Mouse (Mus musculus) intestine, postnatal 0 days (tissue): Measurements from ENCODE around the gene Mrps14. TPM values are rescaled to one million over a fixed set of nuclear protein-coding genes. Genes with fewer than 3 reads are reported as not detected.

ENCODE experiments used
- ATAC-seq: fragments of 200-750 bp; cut with Nextera tagmentation; 2 replicates; pipeline ENCODE4 v1.8.0; 2017; ENCODE audit warnings: mild to moderate bottlenecking, moderate TSS enrichment, moderate library complexity
- H3K27ac ChIP-seq: fragments of 300-500 bp; sonication (generic); 2 replicates; pipeline ENCODE4 v1.5.1; 2014; ENCODE audit warnings: mild to moderate bottlenecking, low read depth, low read length, moderate library complexity
- H3K27me3 ChIP-seq: fragments of 300-500 bp; sonication (generic); replicated peaks from 2 replicates; pipeline ENCODE4 v1.6.1; 2014; ENCODE audit warnings: low read length, mixed read lengths; ENCODE audit not compliant: control insufficient read depth, insufficient read depth
- H3K36me3 ChIP-seq: fragments of 300-500 bp; sonication (generic); 2 replicates; pipeline ENCODE4 v1.6.1; 2014; ENCODE audit warnings: mild to moderate bottlenecking, moderate library complexity; ENCODE audit not compliant: control insufficient read depth, insufficient read depth
- H3K4me1 ChIP-seq: fragments of 300-500 bp; sonication (generic); replicated peaks from 2 replicates; pipeline ENCODE4 v1.6.1; 2014; ENCODE audit warnings: antibody characterized with exemption, low read length, mixed read lengths; ENCODE audit not compliant: control insufficient read depth, insufficient read depth
- H3K4me2 ChIP-seq: fragments of 300-500 bp; sonication (generic); replicated peaks from 2 replicates; pipeline ENCODE4 v1.6.1; 2014; ENCODE audit warnings: low read depth, mild to moderate bottlenecking, moderate library complexity
- H3K4me3 ChIP-seq: fragments of 300-500 bp; sonication (generic); 2 replicates; pipeline ENCODE4 v1.5.1; 2014; ENCODE audit warnings: low read depth, low read length
- H3K9ac ChIP-seq: fragments of 300-500 bp; sonication (generic); 2 replicates; pipeline ENCODE4 v1.6.1; 2014; ENCODE audit warnings: mild to moderate bottlenecking, low read depth, low read length
- H3K9me3 ChIP-seq: fragments of 300-500 bp; sonication (generic); 2 replicates; pipeline ENCODE4 v1.6.1; 2016; ENCODE audit warnings: mixed run types; ENCODE audit not compliant: control insufficient read depth
- CTCF ChIP-seq: sonication (generic); IDR thresholded peaks from 2 replicates; pipeline ENCODE4 v1.5.1; 2016; ENCODE audit warnings: low read depth, mild to moderate bottlenecking, control low read depth, antibody characterized with exemption, moderate library complexity
- WGBS: fragments of 180-500 bp; shearing (Covaris S2); extraction: QIAGEN DNeasy Blood & Tissue Kit; methylation state at CpG from one replicate; pipeline ENCODE4 v1.1.7; 2014; 5-methylcytosine and 5-hydroxymethylcytosine counted together
- polyA plus RNA-seq: library from polyadenylated mRNA; unstranded; fragments of >200 nt; fragmentation: Nextera tagmentation; extraction: Ambion mirVana; gene quantifications from 2 replicates; pipeline ENCODE4 v1.2.1, GENCODE M21; 2015

The Mrps14 gene
- polyA plus RNA-seq: 226 and 233 TPM in 2 replicates

DNA sequence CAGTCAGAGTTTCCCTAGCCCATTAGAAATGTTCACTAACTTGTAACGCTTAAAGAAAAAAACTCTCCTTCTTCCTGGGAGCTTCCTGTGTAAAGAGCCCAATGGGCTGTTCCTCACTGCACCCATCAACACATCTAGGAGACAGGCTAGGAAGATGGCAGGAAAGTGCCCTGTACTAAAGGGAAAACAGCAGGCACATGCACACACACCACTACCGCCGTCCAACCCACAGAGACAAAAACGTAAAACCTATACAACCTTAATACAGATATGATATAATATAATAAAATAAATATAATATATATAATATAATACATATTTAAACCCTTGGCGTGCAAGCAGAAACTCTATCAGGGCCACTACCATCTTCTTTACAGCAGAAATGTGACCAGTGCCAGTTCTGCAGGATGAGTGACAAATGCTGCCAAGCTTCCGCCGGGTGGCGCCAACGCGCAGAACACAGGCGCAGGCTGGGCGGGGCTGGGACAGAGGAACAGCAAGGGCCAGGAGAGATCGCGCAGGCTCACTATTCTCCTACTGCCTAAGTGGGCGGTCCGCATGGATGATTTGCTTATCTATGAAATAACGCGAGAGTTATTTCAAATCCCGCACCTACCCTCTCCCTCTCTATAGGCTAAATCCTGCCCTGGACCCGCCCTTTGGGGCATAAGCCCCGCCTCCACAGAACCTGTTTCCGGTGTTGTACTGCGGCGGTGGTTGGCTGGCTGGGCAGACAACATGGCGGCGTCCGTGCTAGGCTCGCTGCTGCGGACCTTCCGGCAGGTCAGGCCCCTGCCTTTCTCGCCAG is at the start of gene Mrps14:
Gene Mrps14 (plus strand): TSS at position 687 of the 808 bp plus-strand sequence.
- peaks cover 12% of the 10 kb centered on the region; the same call in 1 of the 2 replicates for H3K36me3 ChIP-seq
- no peaks in the 10 kb centered on the region for H3K9me3 ChIP-seq
- H3K4me2 ChIP-seq: peak within 1 kb of the TSS; percentile 80
- no peaks in the 10 kb centered on the region; the same call in 1 of the 2 replicates for H3K4me1 ChIP-seq
- peak; percentile 93 for TF ChIP-seq CTCF
- H3K27me3 ChIP-seq: no peaks in the 10 kb centered on the region
- peak within 1 kb of the TSS; percentile 76 for H3K27ac ChIP-seq
- ATAC-seq: peak; percentile 100
- peak within 1 kb of the TSS; percentile 85 for H3K9ac ChIP-seq
- peak within 1 kb of the TSS; percentile 86 for H3K4me3 ChIP-seq
- whole genome bisulfite sequencing: 5% methylated on average over 31 of the region's 31 CpGs

GRCm38 (mm10) chr1:160145606-160146005 is 49.4 kb upstream of the Mrps14 start:
- Histone ChIP-seq H3K4me3 (no peak overlapping the region), H3K27me3 (no peaks in the 10 kb centered on the region), H3K36me3 (no peaks in the 10 kb centered on the region), H3K4me2 (no peak overlapping the region), H3K9me3 (no peaks in the 10 kb centered on the region), H3K27ac (no peak overlapping the region), H3K9ac (no peak overlapping the region), H3K4me1 (no peaks in the 10 kb centered on the region)
- TF ChIP-seq CTCF: no peak
- no peak for ATAC-seq
- 83% methylated on average over 3 of the region's 3 CpGs for WGBS

DNA sequence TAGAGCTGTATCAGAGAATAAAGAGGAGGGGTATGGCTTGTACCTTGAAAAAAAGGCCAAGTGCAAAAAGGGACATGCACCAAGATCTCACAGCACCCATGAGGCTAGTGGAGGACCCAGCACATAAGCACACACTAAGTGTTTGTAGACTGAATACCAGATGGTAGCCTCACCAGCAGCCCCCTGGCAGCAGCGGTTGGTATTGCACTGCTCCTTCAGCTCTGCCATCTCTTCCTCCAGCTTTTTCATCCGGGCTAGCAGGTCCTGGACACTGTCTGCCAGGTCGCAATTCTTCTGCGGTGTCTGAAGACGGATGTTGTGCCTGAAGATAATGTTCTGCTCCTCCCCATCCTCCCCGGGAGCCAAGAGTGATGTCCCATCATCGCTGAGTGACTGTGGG is 47.7 kb upstream of the Mrps14 start:
- H3K9me3 ChIP-seq: no peaks in the 10 kb centered on the region
- 91% methylated on average over 7 of the region's 7 CpGs for WGBS
- H3K4me3 ChIP-seq: no peak overlapping the region
- no peak for ATAC-seq
- H3K36me3 ChIP-seq: no peaks in the 10 kb centered on the region
- no peaks in the 10 kb centered on the region for H3K27me3 ChIP-seq
- H3K9ac ChIP-seq: no peak overlapping the region
- no peak for TF ChIP-seq CTCF
- no peak overlapping the region for H3K27ac ChIP-seq
- no peak overlapping the region for H3K4me2 ChIP-seq
- no peaks in the 10 kb centered on the region for H3K4me1 ChIP-seq

DNA sequence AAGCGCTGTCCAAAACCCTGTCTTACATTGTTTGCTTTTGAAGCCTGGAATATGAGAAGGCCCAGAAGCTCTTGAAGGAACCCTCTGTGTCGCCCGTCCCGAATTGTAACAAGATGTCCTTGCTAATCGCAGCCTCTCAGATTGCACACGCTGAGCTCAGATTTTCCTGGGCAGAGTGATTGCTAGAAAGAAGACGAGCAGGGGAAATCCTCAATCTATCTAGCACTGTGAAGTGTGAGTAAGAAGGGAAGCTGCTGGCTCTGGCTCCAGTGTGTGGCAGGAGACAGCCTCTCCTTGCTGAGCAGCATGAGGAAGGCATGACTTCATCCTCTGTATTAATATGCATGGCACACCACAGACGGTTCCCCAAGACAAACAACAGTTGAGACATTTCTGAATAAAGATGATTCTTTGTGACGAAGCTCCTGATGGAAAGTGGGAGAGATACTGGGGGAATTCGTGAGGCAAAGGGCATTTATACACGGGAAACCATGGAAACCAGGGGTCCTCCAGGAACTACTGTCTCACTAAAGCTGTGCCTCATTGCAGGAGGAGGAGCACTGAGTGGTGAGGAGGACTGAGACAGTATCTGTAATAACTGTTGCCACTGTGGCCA is 45.6 kb upstream of the Mrps14 start:
- Histone ChIP-seq H3K36me3 (no peaks in the 10 kb centered on the region), H3K4me3 (no peak overlapping the region), H3K4me2 (no peak overlapping the region), H3K9me3 (no peaks in the 10 kb centered on the region), H3K27me3 (no peaks in the 10 kb centered on the region), H3K4me1 (no peaks in the 10 kb centered on the region), H3K27ac (no peak overlapping the region), H3K9ac (no peak overlapping the region)
- no peak for TF ChIP-seq CTCF
- ATAC-seq: no peak
- 66% methylated on average over 11 of the region's 11 CpGs for WGBS

- Histone ChIP-seq H3K27ac (no peak overlapping the region), H3K27me3 (no peaks in the 10 kb centered on the region), H3K4me2 (no peak overlapping the region), H3K36me3 (no peaks in the 10 kb centered on the region), H3K4me1 (no peaks in the 10 kb centered on the region), H3K9me3 (no peaks in the 10 kb centered on the region), H3K4me3 (no peak overlapping the region), H3K9ac (no peak overlapping the region)
- TF ChIP-seq CTCF: no peak
- WGBS: 64% methylated on average over 3 of the region's 3 CpGs
- no peak for ATAC-seq
Observed at GRCm38 (mm10) chr1:160150726-160151125, 44.3 kb upstream of the Mrps14 start.

GRCm38 (mm10) chr1:160153480-160153879 is 41.5 kb upstream of the Mrps14 start, which contains the start of gene Tnn:
Gene Tnn (minus strand): TSS chr1:160153580.
- no peak for TF ChIP-seq CTCF
- Histone ChIP-seq H3K4me1 (no peaks in the 10 kb centered on the region), H3K36me3 (no peaks in the 10 kb centered on the region), H3K27ac (no peak within 1 kb of the TSS), H3K9ac (no peak within 1 kb of the TSS), H3K27me3 (no peaks in the 10 kb centered on the region), H3K4me3 (no peak within 1 kb of the TSS), H3K9me3 (no peaks in the 10 kb centered on the region), H3K4me2 (peak within 1 kb of the TSS; percentile 24; the same call in 1 of the 2 replicates)
- ATAC-seq: no peak
- 53% methylated on average over 8 of the region's 8 CpGs for WGBS
